8 mouse cellular contexts compared by ENCODE assay signal in genomic region chr13:21407969-21408804, GRCm38 (mm10). TPM values are rescaled to one million over a fixed set of nuclear protein-coding genes. Genes with fewer than 3 reads are reported as not detected.
DNase-seq lines count a peak whose midpoint lies in the region; ATAC-seq and TF ChIP-seq lines count a peak whose summit lies in the region.

No protein-coding gene starts in this region.

- H3K27me3 ChIP-seq in E14TG2a.4 (ENCODE audit: insufficient read depth, low read length): no peaks in the 10 kb centered on the region
- no peaks in the 10 kb centered on the region for H3K27me3 ChIP-seq in forebrain, embryonic 11.5 days (ENCODE audit: control insufficient read depth, insufficient read depth, low read length)
- no peaks in the 10 kb centered on the region for H3K27me3 ChIP-seq in heart, embryonic 15.5 days
- H3K27me3 ChIP-seq in liver, embryonic 12.5 days (replicated peaks): no peaks in the 10 kb centered on the region
- H3K27me3 ChIP-seq in splenic B cell, adult 2 months (ENCODE audit: control insufficient read depth, insufficient read depth, low read length, poor library complexity, severe bottlenecking): no peaks in the 10 kb centered on the region; the same call in 1 of the 2 replicates

- peak overlapping the region; percentile 78 for H3K4me3 ChIP-seq in E14TG2a.4 (replicated peaks; ENCODE audit: low read length)
- H3K4me3 ChIP-seq in forebrain, embryonic 11.5 days (ENCODE audit: low read depth, low read length): peak overlapping the region; percentile 41
- peak overlapping the region; percentile 58 for H3K4me3 ChIP-seq in heart, embryonic 15.5 days
- H3K4me3 ChIP-seq in liver, embryonic 12.5 days: peak overlapping the region; percentile 56

- H3K27ac ChIP-seq in forebrain, embryonic 11.5 days (ENCODE audit: low read depth, low read length): no peak overlapping the region
- H3K27ac ChIP-seq in heart, embryonic 15.5 days: peak overlapping the region; percentile 87
- H3K27ac ChIP-seq in liver, embryonic 12.5 days: peak overlapping the region; percentile 78

- peak; percentile 95 for ATAC-seq in forebrain, embryonic 11.5 days (replicated peaks; ENCODE audit: low FRiP score)
- peak; percentile 96 for ATAC-seq in heart, embryonic 15.5 days (replicated peaks; ENCODE audit: insufficient number of reproducible peaks, insufficient read depth, low FRiP score, low read depth)
- ATAC-seq in liver, embryonic 12.5 days: peak; percentile 86

- peaks cover 15% of the 10 kb centered on the region for H3K4me1 ChIP-seq in E14TG2a.4 (replicated peaks; ENCODE audit: low read depth, low read length)
- no peaks in the 10 kb centered on the region for H3K4me1 ChIP-seq in forebrain, embryonic 11.5 days (replicated peaks; ENCODE audit: control insufficient read depth, insufficient read depth, low read length)
- H3K4me1 ChIP-seq in heart, embryonic 15.5 days (replicated peaks): peaks cover 6% of the 10 kb centered on the region
- peaks cover 26% of the 10 kb centered on the region for H3K4me1 ChIP-seq in liver, embryonic 12.5 days

- peak overlapping the region; percentile 70 for H3K9ac ChIP-seq in forebrain, embryonic 11.5 days (ENCODE audit: low read length)
- H3K9ac ChIP-seq in heart, embryonic 15.5 days: peak overlapping the region; percentile 73
- peak overlapping the region; percentile 75 for H3K9ac ChIP-seq in liver, embryonic 12.5 days

- WGBS in forebrain, embryonic 11.5 days: 5% methylated on average over 27 of the region's 27 CpGs
- WGBS in heart, embryonic 15.5 days: 2% methylated on average over 27 of the region's 27 CpGs
- 3% methylated on average over 27 of the region's 27 CpGs for WGBS in liver, embryonic 12.5 days (ENCODE audit: insufficient replicate concordance)

- no peaks in the 10 kb centered on the region for H3K9me3 ChIP-seq in E14TG2a.4 (ENCODE audit: low read length)
- H3K9me3 ChIP-seq in forebrain, embryonic 11.5 days (ENCODE audit: control insufficient read depth, low read length): no peaks in the 10 kb centered on the region
- no peaks in the 10 kb centered on the region for H3K9me3 ChIP-seq in heart, embryonic 15.5 days (replicated peaks)
- H3K9me3 ChIP-seq in liver, embryonic 12.5 days (replicated peaks): no peaks in the 10 kb centered on the region

- H3K36me3 ChIP-seq in E14TG2a.4 (ENCODE audit: insufficient read depth, low read length): no peaks in the 10 kb centered on the region
- H3K36me3 ChIP-seq in forebrain, embryonic 11.5 days (ENCODE audit: control insufficient read depth, insufficient read depth, low read length): no peaks in the 10 kb centered on the region
- H3K36me3 ChIP-seq in heart, embryonic 15.5 days: no peaks in the 10 kb centered on the region
- no peaks in the 10 kb centered on the region for H3K36me3 ChIP-seq in liver, embryonic 12.5 days
- no peaks in the 10 kb centered on the region for H3K36me3 ChIP-seq in splenic B cell, adult 2 months (ENCODE audit: control insufficient read depth, insufficient read depth, low read length, poor library complexity, severe bottlenecking)

- TF ChIP-seq CTCF in E14TG2a.4 (conservative IDR thresholded peaks at IDR 0.05; ENCODE audit: low read length): no peak

- peak overlapping the region; percentile 76 for H3K4me2 ChIP-seq in forebrain, embryonic 11.5 days (ENCODE audit: low read depth, low read length, severe bottlenecking)
- H3K4me2 ChIP-seq in heart, embryonic 15.5 days: peak overlapping the region; percentile 75
- H3K4me2 ChIP-seq in liver, embryonic 12.5 days: peak overlapping the region; percentile 78

- peak; percentile 68 for DNase-seq in c-Kit-positive CD71-positive TER-119-positive erythroid progenitor cells, embryonic 14.5 days (ENCODE audit: low spot score)
- DNase-seq in forebrain, embryonic 11.5 days (ENCODE audit: low spot score): peak; percentile 77
- DNase-seq in kidney, postnatal 14 days: peak; percentile 91
- peak; percentile 59 for DNase-seq in naive thymus-derived CD4-positive, alpha-beta T cell, adult 2 months (ENCODE audit: low read depth)
- DNase-seq in splenic B cell, adult 2 months (ENCODE audit: low read depth, low spot score): peak; percentile 47

RNA-seq across cellular contexts. Expression of gene Zkscan3, which starts 5.6 kb away (rescaled TPM):
- 89.7 and 91.3 TPM in 2 replicates for polyA plus RNA-seq in forebrain, embryonic 11.5 days (2014; fragmentation: Nextera tagmentation; extraction: Ambion mirVana)
- polyA plus RNA-seq in heart, embryonic 15.5 days (2015; fragmentation: Nextera tagmentation; extraction: Ambion mirVana): 65.7 and 71.5 TPM in 2 replicates
- polyA plus RNA-seq in liver, embryonic 12.5 days (2016; fragmentation: Nextera tagmentation; extraction: Ambion mirVana): 34.8 and 36.2 TPM in 2 replicates

RNA-seq across cellular contexts. Expression of gene Pgbd1, which starts 32.7 kb away (rescaled TPM):
- polyA plus RNA-seq in forebrain, embryonic 11.5 days (2014; fragmentation: Nextera tagmentation; extraction: Ambion mirVana): 6.9 and 8.3 TPM in 2 replicates
- polyA plus RNA-seq in heart, embryonic 15.5 days (2015; fragmentation: Nextera tagmentation; extraction: Ambion mirVana): 2.9 and 3.3 TPM in 2 replicates
- 1.6 and 2.1 TPM in 2 replicates for polyA plus RNA-seq in liver, embryonic 12.5 days (2016; fragmentation: Nextera tagmentation; extraction: Ambion mirVana)

RNA-seq across cellular contexts. Expression of gene Zscan26, which starts 45.3 kb away (rescaled TPM):
- 19.5 and 22.2 TPM in 2 replicates for polyA plus RNA-seq in forebrain, embryonic 11.5 days (2014; fragmentation: Nextera tagmentation; extraction: Ambion mirVana)
- polyA plus RNA-seq in heart, embryonic 15.5 days (2015; fragmentation: Nextera tagmentation; extraction: Ambion mirVana): 26.6 and 27.0 TPM in 2 replicates
- polyA plus RNA-seq in liver, embryonic 12.5 days (2016; fragmentation: Nextera tagmentation; extraction: Ambion mirVana): 9.1 and 10.4 TPM in 2 replicates

RNA-seq across cellular contexts. Expression of gene Zscan12, which starts 45.6 kb away (rescaled TPM):
- polyA plus RNA-seq in forebrain, embryonic 11.5 days (2014; fragmentation: Nextera tagmentation; extraction: Ambion mirVana): 20.5 and 22.4 TPM in 2 replicates
- polyA plus RNA-seq in heart, embryonic 15.5 days (2015; fragmentation: Nextera tagmentation; extraction: Ambion mirVana): 6.5 and 8.7 TPM in 2 replicates
- polyA plus RNA-seq in liver, embryonic 12.5 days (2016; fragmentation: Nextera tagmentation; extraction: Ambion mirVana): 5.5 and 5.8 TPM in 2 replicates
